ENCODE assay signal across 24 mouse cellular contexts in the genomic region with DNA sequence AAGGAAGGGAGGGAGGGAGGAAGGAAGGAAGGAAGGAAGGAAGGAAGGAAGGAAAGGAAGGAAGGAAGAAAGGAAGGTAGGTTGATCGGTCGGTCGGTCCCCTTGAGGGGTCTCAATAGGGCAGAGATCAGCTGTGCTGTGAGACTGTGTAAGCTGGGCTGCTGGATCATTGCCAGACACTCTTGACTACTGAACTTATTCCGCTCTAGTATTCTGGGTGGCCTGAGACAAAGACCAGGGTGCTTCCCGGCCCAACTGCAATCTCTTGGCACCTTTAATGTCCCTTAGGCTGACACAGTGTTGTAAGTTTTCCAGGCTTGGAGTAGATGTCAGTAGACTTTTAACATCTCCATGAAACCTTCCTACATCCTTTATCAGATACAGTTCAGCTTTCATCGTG. TPM values are rescaled to one million over a fixed set of nuclear protein-coding genes. Genes with fewer than 3 reads are reported as not detected.
"Had no signal": no experiment of that assay in that cellular context is flagged by ENCODE, and none has a peak within 500 bp of the region (broad histone marks: within the 10 kb centered on the region; RNA-seq: fewer than 3 reads in every experiment).

No protein-coding gene starts in this region.

- H3K4me1 ChIP-seq: lung, embryonic 15.5 days; midbrain, embryonic 10.5 days; midbrain, embryonic 12.5 days; neural tube, embryonic 13.5 days; neural tube, embryonic 15.5 days had no signal

- DNase-seq: lung, adult 18-20 months; lung, postnatal 4 days; midbrain, embryonic 14.5 days; retina, postnatal 1 day; right cerebral cortex, adult 18-20 months; right cerebral cortex, postnatal 25 days; right cerebral cortex, postnatal 4 days; spleen, adult 18-20 months; thymus, adult 18-20 months; thymus, postnatal 14 days; thymus, postnatal 36 days had no signal

- H3K4me2 ChIP-seq: lung, embryonic 15.5 days; midbrain, embryonic 12.5 days; neural tube, embryonic 13.5 days; neural tube, embryonic 15.5 days had no signal

- H3K4me3 ChIP-seq: lung, embryonic 15.5 days; midbrain, embryonic 10.5 days; midbrain, embryonic 12.5 days; myocyte; neural tube, embryonic 13.5 days; neural tube, embryonic 15.5 days had no signal

- H3K27ac ChIP-seq: lung, embryonic 15.5 days; midbrain, embryonic 10.5 days; midbrain, embryonic 12.5 days; neural tube, embryonic 13.5 days; neural tube, embryonic 15.5 days had no signal

- ATAC-seq: lung, postnatal 0 days; midbrain, embryonic 16.5 days had no signal

- H3K27me3 ChIP-seq: lung, embryonic 15.5 days; midbrain, embryonic 12.5 days; neural tube, embryonic 13.5 days; neural tube, embryonic 15.5 days had no signal

- H3K9me3 ChIP-seq: lung, embryonic 15.5 days; midbrain, embryonic 10.5 days; midbrain, embryonic 12.5 days; neural tube, embryonic 13.5 days; neural tube, embryonic 15.5 days had no signal

- H3K9ac ChIP-seq: lung, embryonic 15.5 days; midbrain, embryonic 12.5 days; neural tube, embryonic 13.5 days; neural tube, embryonic 15.5 days had no signal

RNA-seq across cellular contexts. Expression of gene Gm28539, which starts 7.3 kb away (rescaled TPM):
- polyA plus RNA-seq: lung, embryonic 15.5 days; lung, postnatal 0 days; midbrain, embryonic 10.5 days; midbrain, embryonic 12.5 days; midbrain, embryonic 14.5 days; midbrain, embryonic 16.5 days; neural tube, embryonic 11.5 days; neural tube, embryonic 13.5 days; small intestine, adult 2 months; stomach, embryonic 14.5 days; stomach, embryonic 16.5 days; thymus, postnatal 0 days had no signal
